Mouse (Mus musculus): ENCODE measurements at regions not wholly inside any gene's neighbourhood (a gene's known extent, or its start where the extent isn't known, plus 50 kb on each side); places are given as distances from the start of the nearest gene placed in this dataset.
A peak's percentile ranks its signal among the peaks of the same experiment; 100 is the strongest.
"Not testable (repeated sequence)": the region's sequence is repeated elsewhere in the genome, so short reads cannot be mapped to it uniquely, and the experiment has no call there.

GRCm38 (mm10) chr14:53640441-53640840 is 613.5 kb downstream of the Dad1 start:
- H3K9me3 ChIP-seq (replicated peaks; ENCODE audit: control insufficient read depth, insufficient read depth, low read length, poor library complexity, severe bottlenecking); H3K9ac ChIP-seq (ENCODE audit: low read depth, poor library complexity, severe bottlenecking); H3K36me3 ChIP-seq (ENCODE audit: control insufficient read depth, insufficient read depth, low read length, poor library complexity, severe bottlenecking); H3K27me3 ChIP-seq (ENCODE audit: control insufficient read depth, insufficient read depth, low read length, poor library complexity, severe bottlenecking); H3K4me1 ChIP-seq (ENCODE audit: control insufficient read depth, insufficient read depth, low read length); H3K4me3 ChIP-seq (ENCODE audit: low read depth, low read length); H3K27ac ChIP-seq (ENCODE audit: insufficient read depth, low read length): not testable (repeated sequence)

GRCm38 (mm10) chr14:53637664-53638063 is 616.2 kb downstream of the Dad1 start:
- H3K27ac ChIP-seq (ENCODE audit: insufficient read depth, low read length); H3K27me3 ChIP-seq (ENCODE audit: control insufficient read depth, insufficient read depth, low read length, poor library complexity, severe bottlenecking); H3K9ac ChIP-seq (ENCODE audit: low read depth, poor library complexity, severe bottlenecking); H3K9me3 ChIP-seq (replicated peaks; ENCODE audit: control insufficient read depth, insufficient read depth, low read length, poor library complexity, severe bottlenecking); H3K4me3 ChIP-seq (ENCODE audit: low read depth, low read length); H3K36me3 ChIP-seq (ENCODE audit: control insufficient read depth, insufficient read depth, low read length, poor library complexity, severe bottlenecking); H3K4me1 ChIP-seq (ENCODE audit: control insufficient read depth, insufficient read depth, low read length): not testable (repeated sequence)
- peak; percentile 71 for TF ChIP-seq CTCF (IDR thresholded peaks at IDR 0.05; ENCODE audit: low read depth, low read length)

- H3K4me3 ChIP-seq (ENCODE audit: low read depth, low read length); H3K9ac ChIP-seq (ENCODE audit: low read depth, poor library complexity, severe bottlenecking); H3K36me3 ChIP-seq (ENCODE audit: control insufficient read depth, insufficient read depth, low read length, poor library complexity, severe bottlenecking); H3K9me3 ChIP-seq (replicated peaks; ENCODE audit: control insufficient read depth, insufficient read depth, low read length, poor library complexity, severe bottlenecking); H3K27me3 ChIP-seq (ENCODE audit: control insufficient read depth, insufficient read depth, low read length, poor library complexity, severe bottlenecking); H3K4me1 ChIP-seq (ENCODE audit: control insufficient read depth, insufficient read depth, low read length); H3K27ac ChIP-seq (ENCODE audit: insufficient read depth, low read length): not testable (repeated sequence)
These were observed 618.7 kb downstream of the Dad1 start for GRCm38 (mm10) chr14:53635206-53635605.

GRCm38 (mm10) chr14:53634320-53634979 is 619.5 kb downstream of the Dad1 start:
- H3K27ac ChIP-seq (ENCODE audit: insufficient read depth, low read length); H3K27me3 ChIP-seq (ENCODE audit: control insufficient read depth, insufficient read depth, low read length, poor library complexity, severe bottlenecking); H3K4me3 ChIP-seq (ENCODE audit: low read depth, low read length); H3K9me3 ChIP-seq (replicated peaks; ENCODE audit: control insufficient read depth, insufficient read depth, low read length, poor library complexity, severe bottlenecking); H3K4me1 ChIP-seq (ENCODE audit: control insufficient read depth, insufficient read depth, low read length); H3K36me3 ChIP-seq (ENCODE audit: control insufficient read depth, insufficient read depth, low read length, poor library complexity, severe bottlenecking); H3K9ac ChIP-seq (ENCODE audit: low read depth, poor library complexity, severe bottlenecking): not testable (repeated sequence)

GRCm38 (mm10) chr14:53633743-53634142 is 620.2 kb downstream of the Dad1 start:
- H3K9me3 ChIP-seq (replicated peaks; ENCODE audit: control insufficient read depth, insufficient read depth, low read length, poor library complexity, severe bottlenecking); H3K4me3 ChIP-seq (ENCODE audit: low read depth, low read length): not testable (repeated sequence)

GRCm38 (mm10) chr14:53621376-53621775 is 632.5 kb downstream of the Dad1 start:
- H3K4me3 ChIP-seq (ENCODE audit: low read depth, low read length), result not testable (repeated sequence)
- TF ChIP-seq CTCF (IDR thresholded peaks at IDR 0.05; ENCODE audit: low read depth, low read length), result peak; percentile 62

More at GRCm38 (mm10) chr14:53633743-53634142, 620.2 kb downstream of the Dad1 start:
- H3K27me3 ChIP-seq (ENCODE audit: control insufficient read depth, insufficient read depth, low read length, poor library complexity, severe bottlenecking); H3K9ac ChIP-seq (ENCODE audit: low read depth, poor library complexity, severe bottlenecking); H3K4me1 ChIP-seq (ENCODE audit: control insufficient read depth, insufficient read depth, low read length); H3K36me3 ChIP-seq (ENCODE audit: control insufficient read depth, insufficient read depth, low read length, poor library complexity, severe bottlenecking); H3K27ac ChIP-seq (ENCODE audit: insufficient read depth, low read length): not testable (repeated sequence)

GRCm38 (mm10) chr14:53616061-53616460 is 637.8 kb downstream of the Dad1 start:
- H3K27ac ChIP-seq (ENCODE audit: insufficient read depth, low read length); H3K27me3 ChIP-seq (ENCODE audit: control insufficient read depth, insufficient read depth, low read length, poor library complexity, severe bottlenecking); H3K4me1 ChIP-seq (ENCODE audit: control insufficient read depth, insufficient read depth, low read length); H3K4me3 ChIP-seq (ENCODE audit: low read depth, low read length); H3K36me3 ChIP-seq (ENCODE audit: control insufficient read depth, insufficient read depth, low read length, poor library complexity, severe bottlenecking); H3K9me3 ChIP-seq (replicated peaks; ENCODE audit: control insufficient read depth, insufficient read depth, low read length, poor library complexity, severe bottlenecking); H3K9ac ChIP-seq (ENCODE audit: low read depth, poor library complexity, severe bottlenecking): not testable (repeated sequence)

More at GRCm38 (mm10) chr14:53621376-53621775, 632.5 kb downstream of the Dad1 start:
- H3K9me3 ChIP-seq (replicated peaks; ENCODE audit: control insufficient read depth, insufficient read depth, low read length, poor library complexity, severe bottlenecking); H3K4me1 ChIP-seq (ENCODE audit: control insufficient read depth, insufficient read depth, low read length); H3K9ac ChIP-seq (ENCODE audit: low read depth, poor library complexity, severe bottlenecking); H3K27ac ChIP-seq (ENCODE audit: insufficient read depth, low read length); H3K27me3 ChIP-seq (ENCODE audit: control insufficient read depth, insufficient read depth, low read length, poor library complexity, severe bottlenecking); H3K36me3 ChIP-seq (ENCODE audit: control insufficient read depth, insufficient read depth, low read length, poor library complexity, severe bottlenecking): not testable (repeated sequence)
